Mouse (Mus musculus) thymus, postnatal 10 days (tissue): ENCODE measurements around the gene Lingo2.
"Not testable (repeated sequence)": the region's sequence is repeated elsewhere in the genome, so short reads cannot be mapped to it uniquely, and the experiment has no call there.

Source experiments
- DNase-seq, 2 experiments: peaks; one replicate each; pipeline ENCODE4 v3.0.0; 2021; ENCODE audit warnings: low spot score in 2 of 2

Gene Lingo2

DNA sequence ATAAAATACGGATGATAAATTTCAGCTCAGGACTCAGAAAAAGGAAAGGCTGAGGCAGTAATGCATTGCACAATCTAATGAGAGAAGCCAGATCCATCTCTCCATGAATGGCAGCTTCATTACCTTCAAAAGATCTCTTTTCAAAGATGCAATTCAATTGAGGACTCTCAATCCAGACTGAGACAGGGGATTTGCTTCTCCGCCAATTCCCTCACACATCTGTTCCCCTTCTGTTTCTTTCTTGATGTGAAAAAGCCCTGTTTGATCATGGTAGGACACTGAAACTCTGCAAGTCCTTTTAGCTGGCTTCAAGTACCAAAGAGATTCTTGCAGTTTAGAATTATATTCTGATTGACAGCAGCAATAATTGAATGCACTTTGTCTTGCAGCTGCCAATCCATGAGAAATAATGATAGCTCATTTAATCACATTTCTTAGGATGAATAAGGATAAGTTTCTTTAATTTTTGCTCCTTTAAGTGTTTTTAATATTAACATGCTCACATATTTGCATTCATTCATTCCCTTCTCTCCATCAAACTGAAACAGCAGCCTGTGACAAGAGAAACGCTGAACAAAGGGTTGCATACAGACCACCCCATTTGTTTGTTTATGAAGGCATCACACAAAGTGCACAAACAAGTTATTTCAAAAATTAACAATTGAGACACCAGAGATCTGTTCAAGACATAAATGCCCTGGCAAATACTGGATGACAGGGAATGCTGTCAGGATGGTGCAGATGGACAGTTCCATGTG is 870.3 kb downstream of the Lingo2 start:
- no peak for DNase-seq

DNA sequence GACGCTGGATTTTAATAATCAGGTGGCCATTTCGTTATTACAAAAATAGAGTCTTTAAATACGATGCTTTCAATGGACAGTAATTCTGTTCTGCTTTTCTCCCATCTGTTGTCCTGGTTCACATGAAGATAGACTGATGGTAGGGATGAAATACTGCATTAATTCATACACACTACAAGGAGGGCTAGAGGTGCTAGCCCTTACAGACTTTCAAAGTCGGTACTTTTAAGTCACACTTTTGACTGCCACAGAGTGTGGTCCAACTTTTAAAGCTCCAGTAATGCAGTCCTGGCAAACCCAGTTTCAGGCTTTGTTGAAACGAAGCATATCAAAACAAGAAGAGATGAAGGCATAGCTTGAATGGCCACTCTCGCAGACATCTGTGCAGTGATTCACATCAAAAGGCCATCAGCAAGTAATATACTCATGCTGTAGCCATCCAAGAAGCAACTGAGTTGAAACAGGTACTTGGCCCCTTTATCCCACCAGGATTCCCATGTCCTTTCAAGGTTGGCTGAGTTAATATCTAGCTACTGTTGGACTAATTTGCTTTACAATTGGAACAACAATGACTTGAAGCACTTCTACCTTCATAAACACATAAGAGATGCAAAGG is 872.5 kb downstream of the Lingo2 start:
- no peak for DNase-seq

DNA sequence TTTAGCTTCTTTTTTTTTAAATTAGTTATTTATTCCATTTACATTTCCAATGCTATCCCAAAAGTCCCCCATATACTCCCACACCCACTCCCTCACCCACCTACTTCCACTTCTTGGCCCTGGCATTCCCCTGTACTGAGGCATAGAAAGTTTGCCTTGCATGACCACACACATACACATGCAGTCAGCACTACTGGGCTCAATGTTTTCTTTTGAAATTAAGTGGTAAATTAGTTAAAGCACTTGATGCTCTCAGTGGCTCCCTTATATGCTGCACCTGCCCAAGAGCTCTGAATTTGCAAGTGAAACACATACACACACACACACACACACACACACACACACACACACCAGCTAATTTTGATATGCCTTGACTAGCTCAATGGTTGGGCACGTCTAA is 886.8 kb downstream of the Lingo2 start:
- DNase-seq = not testable (repeated sequence)

DNA sequence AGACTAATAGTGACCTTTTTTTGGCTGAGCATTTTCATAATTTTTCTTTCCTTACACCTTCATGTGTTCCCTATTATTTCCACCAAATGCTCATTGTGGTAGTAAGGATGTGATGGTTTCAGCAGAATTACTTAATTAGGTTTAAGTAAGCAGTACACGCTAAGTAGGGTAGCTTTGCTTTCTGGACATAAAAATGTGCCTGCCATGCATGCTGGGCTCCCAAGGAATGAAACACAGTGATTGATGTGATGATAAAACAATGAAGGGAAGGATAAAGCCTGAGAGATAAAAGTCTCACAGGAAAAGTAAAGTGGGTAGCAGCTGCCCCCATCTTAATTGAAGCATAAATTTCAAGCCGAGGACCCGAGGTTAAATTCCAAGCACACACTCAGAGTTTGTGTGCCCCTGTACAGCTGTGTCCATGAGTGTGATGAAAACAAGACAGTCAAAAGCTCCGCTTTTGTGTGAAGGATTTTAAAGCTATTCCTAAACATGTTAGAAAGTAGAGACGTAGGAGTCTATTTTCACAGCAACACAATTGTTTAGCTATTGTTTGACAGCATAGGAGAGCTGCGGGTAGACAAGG is 898.7 kb downstream of the Lingo2 start:
- no peak for DNase-seq

DNA sequence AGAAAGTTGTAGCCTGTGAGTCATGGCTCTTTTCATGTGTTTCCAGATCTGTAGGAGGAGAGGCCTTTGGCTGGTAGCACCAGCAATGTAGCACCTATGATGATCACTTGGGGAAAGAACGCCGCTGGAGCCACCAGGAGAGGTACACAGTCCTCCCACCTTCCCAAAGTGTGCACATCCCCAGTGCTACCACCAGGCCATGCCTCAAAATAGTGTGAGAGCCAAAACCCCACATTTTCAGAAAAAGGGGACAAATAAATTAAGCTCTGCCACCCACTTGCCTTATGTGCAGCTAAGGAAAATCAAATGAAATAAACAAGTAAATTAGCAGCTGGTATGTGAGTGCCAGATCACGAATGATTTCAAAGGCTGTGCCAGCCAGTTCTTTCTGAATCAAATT is 911.2 kb downstream of the Lingo2 start:
- DNase-seq = no peak

DNA sequence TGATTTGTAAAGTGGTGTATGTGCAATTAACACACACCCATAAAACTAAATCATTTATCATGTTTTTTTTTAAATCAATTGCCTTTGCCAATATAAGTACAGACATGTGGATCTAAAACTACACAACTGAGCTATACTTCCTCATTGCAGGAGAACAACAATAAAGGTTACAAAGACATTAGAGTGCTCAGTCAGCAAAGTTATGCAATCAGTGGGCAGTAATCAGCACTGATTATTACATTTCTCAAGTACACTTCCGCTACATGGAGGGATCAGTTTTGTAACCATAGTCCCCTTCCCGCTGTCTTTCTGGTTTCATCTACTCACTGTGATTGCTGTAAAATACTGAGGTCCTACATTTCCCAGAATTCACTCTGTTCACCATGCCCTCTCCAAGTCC is 912.8 kb downstream of the Lingo2 start:
- DNase-seq = no peak

DNA sequence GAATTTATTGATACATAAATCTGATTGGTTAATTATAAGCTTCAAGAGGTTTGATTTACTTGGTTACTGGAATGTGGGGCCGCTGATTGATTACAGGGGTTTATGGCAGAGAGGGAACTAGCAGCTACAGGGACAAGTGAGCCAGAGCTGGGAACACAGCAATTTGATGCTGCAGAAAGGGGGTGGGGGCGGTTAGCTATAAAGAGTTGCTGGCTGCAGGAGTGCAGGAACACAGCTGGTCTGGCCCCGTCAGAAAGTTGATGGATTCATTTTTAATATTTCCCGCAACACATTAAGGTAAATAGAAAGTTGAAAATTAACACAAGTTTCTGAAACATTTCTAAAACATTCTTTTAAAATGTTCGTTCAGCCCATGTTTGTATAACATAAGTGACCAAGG is 919.5 kb downstream of the Lingo2 start:
- no peak for DNase-seq

DNA sequence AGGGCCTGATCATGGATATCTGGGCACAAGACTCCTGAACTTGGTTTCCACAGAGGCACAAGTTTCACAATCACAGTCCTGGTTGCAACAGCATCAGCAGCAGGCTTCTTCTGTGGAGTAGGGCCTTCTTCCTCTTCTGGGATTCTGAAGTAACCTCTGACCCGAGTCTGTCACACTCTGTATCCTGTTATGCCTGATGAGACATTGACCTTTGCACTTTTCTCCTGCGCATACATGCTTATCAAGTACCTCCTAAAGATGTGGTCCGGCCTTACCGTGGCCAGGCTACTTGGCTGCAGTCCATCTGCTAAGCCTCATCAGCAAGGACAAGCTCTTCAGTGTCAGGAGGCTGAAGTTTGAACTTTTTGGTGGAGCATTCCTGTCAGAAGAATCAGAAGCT is 937.4 kb downstream of the Lingo2 start:
- no peak for DNase-seq

DNA sequence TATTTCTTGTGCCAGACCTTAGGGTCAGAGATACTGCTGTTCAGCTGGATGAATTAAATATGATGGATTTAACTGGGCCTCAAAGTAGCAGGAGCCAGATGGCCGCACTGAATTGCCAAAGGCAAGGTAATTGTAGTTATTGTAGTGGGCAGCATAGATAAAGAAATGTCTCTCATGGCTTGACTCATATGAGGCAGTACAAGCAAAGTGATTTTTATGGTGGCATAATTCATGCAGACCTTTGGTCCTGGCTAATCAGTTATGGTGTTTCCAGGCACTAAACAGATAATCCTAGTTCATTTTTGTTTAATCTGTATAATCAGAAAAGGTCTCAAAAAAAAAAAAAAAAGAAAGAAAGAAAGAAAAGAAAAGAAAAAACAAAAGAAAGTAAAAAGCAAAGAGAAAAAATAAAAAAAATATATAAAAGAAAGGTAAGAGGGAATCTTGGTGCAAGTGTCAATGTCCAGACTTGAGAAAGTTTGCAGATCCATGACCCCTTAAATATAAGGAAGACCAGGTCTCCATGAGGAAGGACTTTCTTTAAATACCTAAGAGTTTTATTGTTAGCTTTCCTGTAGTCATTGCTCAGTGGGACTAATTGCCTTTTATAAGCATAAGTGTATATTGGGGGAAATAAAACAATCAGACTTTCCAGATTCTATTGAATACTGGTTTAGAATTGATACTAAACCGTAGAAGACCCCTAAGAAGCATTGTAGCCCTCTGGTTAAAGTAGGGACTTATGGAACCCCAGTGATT is 959.4 kb downstream of the Lingo2 start:
- no peak for DNase-seq

DNA sequence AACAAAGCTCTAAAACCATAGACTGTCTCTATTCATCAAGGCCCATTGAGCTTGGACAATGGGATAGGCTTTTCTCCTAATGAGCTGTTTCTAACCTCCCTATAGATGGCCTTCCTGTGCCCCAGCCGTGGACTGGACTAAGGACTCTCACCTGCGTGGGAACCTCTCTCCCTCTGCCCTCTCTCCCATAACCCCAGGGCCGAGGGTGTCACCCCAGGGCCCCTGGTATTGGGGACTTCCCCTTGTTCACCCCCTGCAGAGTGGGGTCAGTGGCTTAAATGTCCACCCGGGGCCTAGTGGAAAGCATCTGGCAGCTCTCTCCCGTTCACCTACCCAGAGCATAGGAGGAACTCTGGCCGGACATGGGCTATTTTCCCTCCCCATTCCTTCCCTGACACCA is 965.5 kb downstream of the Lingo2 start:
- no peak for DNase-seq

DNA sequence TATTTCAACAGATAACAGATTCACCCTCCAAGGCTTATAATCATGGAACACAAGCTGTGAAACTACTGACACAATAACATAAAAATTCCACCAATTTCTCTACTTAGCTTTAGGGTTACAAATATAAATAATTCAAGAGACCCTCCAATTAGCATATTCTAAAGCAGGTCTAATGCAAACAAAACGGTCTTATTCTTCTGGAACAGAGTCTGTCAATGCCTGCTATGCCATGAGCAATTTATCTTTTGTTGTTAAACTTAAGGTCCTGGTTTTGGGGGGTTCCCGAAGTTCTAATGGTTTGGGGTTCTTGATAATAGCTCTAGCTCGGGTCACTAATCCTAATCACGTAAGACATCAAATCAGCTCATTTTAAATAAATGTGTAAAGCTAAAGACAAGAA is 988.0 kb downstream of the Lingo2 start:
- no peak for DNase-seq

DNA sequence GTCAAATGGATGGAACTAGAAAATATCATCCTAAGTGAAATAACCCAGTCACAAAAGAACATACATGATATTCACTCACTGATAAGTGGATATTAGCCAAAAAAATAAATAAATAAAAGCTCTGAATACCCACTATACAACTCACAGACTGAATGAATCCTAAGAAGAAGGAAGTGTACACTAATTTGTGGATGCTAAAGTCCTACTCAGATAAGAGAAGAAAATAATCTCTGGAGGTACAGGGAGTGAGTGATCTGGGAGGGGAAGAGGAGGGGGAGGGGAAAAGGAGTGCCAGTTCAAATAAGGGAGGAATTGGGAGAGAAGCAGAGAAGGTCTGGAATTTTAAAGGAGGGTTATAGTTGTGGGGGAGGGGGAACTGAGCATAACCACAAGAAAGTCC is 999.7 kb downstream of the Lingo2 start:
- DNase-seq = no peak

DNA sequence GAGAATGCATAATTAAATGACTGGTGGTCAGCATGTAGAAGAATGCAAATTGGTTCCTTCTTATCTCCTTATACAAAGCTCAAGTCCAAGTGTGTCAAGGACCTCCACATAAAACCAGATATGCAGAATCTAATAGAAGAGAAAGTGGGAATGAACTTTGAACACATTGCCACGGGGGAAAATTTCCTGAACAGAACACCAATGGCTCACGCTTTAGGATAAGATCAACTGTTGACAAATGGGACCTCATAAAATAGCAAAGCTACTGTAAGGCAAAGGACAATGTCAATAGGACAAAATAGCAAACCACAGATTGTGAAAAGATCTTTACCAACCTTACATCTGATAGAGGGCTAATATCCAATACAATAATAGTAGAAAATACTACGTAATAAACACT is 1000.3 kb downstream of the Lingo2 start:
- no peak for DNase-seq

DNA sequence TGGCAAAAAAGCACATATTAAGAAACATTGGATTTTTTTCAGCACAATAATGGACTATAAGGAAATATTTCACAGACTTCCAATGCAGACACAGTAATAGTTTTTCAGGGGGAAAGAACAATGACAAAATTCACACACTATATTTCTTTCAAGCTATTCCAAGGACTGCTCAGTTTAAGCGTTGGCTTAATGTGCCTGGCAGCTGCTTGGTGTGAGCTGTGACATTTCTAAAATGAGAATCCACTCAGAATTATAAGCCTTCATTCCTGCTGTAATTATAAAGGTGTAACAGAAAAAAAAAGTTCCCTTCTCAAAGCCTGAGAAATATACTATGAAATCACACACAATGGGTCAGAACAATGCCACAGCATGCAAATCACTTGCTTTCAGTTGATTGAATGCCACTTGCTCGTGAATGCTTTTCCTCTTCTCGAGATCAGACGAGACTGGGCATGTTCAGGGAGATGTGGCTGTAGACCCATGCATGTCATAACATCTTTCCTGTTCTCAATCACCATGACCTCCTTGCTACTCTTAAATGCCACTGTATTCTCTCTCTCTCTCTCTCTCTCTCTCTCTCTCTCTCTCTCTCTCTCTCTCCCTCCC is 1017.4 kb downstream of the Lingo2 start:
- no peak for DNase-seq

DNA sequence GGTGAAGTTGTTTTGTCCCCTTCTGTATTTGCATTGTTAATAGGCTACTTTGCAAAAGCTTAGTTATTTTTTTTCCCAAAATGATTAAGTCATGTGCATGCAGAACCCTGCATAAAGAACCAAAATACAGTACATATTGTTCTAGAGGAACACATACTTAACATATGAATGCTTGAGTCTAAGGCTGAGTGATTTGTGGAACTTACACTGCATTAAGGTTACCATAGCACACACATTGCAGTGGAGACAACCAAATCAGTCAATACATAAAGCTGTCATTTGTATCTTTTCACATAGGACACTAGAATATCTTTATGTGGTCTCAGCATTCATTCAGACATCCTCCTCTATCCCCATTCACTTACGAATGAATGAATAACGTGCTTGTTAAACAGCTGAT is 1023.8 kb downstream of the Lingo2 start:
- DNase-seq = no peak

DNA sequence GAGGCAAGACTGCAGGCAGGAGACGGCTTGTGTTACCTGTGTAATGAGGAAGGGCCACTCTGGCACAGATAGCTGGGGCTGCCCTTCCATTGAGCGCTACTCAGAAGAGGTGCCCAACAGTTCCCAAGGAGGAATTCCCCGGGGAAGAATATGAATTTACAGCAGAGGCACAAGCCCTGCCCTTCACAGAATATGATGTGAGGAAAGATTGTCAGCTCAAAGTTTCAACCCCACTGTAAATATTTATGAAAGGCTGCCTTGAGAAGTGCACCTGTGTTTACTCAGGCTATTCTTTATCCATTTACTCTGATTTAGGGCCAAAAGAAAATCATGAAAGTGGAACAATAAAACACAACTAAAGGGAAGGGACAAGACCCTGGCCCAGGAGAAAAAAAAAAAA is 1034.1 kb downstream of the Lingo2 start:
- no peak for DNase-seq

DNA sequence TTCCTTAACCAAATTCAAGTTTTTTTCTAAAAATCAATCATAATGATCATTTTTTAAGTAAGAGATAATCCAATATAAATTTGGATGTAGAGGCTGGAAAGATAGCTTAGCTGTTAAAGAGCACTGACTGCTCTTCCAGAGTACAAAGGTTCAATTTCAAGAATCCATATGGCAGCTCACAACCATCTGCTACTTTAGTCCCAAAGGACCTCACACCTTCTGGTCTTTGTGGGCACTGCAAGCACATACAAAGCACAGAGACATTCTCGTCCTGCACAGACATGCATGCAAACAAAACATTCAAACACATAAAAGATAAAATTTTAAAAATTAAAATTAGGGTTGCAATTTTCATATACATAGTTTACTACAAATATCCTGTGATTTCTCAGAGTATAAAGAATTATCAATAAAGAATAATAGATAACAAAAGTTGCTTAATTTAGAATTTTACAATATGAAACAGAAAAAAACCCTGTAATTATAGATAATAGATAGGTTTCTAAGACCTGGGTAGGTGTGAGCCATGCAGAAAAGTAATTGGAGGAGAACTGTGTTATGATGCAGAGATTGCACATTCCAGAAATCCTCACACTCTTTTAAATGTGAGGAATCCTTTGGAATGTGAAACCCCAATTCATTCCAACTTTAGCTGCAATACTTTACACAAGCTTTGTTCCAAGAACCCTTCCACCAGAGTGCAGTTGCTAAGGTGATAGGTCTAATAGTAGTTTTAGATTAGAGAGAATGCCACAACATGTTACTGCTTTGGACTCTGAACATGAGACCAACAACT is 1053.6 kb downstream of the Lingo2 start:
- DNase-seq = no peak

DNA sequence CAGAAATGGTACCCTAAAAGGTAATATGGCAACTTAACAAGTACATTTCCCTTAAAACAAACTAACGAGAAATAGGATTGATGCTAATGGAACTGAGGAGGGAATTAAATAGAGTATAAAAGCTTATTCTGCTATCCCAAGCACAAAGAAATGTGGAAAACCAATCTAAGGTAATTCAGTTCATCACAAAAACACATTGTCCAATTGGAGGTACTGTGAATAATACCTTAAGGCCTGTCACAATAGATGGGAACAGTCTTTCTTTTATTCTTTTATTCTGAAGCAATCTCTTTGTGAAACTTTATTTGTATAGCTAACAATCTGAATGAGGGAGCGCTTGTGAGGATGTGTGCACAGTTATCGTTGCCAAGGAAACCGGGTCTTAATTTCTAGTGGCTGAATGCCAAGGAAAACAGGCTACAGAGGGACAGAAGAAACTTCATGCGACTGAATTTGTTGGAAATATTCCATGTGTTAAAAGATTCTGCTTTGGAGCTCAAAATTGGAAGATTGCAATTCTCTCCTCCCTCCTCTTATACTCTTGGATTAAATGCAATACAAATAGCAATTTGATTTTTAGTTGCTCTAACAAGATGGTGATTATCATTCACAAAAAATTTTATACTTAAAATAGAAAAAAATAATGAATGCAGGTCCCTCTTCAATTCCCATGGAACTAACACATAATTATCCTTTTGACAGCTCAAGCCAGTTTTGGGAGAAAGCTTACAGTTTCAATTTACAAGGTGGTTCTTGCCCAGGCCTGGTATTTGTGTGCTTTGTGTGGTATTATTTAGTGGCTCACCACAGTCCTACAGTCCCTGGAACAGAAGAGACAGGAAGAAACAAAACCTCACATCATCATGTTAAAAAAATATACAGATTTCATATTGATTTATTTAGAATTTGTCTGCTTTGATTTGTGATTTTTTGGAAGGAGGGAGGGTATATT is 1065.7 kb downstream of the Lingo2 start:
- no peak for DNase-seq

DNA sequence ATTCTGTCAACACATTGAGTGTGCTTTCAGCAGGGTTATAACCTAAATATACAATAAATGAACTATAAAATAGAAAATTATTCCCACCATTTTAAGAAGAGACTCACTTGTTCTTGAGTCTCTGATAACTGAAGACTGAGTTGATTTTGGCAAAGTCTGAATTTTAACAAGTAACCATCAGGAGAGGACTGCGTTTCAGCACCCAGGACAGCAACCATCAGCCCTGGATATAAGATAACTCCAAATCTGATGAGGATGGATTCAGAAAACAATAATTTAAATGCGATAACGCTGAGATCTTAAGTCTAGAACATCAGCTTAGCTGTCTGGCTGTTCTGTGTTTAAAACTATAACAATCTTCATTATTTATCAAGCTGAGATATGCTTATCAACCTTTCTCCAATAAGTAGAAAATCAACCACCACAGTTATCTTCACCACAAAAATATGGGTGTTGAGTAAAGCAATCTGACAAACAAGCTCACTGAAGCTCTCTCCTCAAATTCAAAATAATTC is 1066.5 kb downstream of the Lingo2 start:
- no peak for DNase-seq

DNA sequence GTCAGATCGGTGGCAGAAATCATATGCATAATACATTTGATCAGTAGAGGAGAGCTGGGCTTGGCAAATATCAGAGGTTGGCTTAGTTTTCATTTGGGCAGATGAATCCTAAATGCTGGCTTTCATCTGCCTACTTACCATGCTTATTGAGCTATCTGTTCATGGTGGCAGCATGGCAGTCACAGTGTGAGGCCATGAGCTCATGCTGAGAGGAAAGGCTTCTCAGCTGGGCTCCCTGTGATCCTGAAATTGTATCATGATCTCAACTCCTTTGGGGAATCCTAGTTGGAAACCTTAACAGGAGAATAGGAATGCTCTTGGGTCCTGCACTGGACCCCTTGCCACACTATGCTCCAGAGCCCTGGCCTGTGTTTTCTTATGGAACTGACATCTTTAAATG is 1105.0 kb downstream of the Lingo2 start:
- no peak for DNase-seq
